Mouse (Mus musculus) embryonic facial prominence, embryonic 14.5 days (tissue): Measurements from ENCODE around the gene Col18a1. TPM values are rescaled to one million over a fixed set of nuclear protein-coding genes. Genes with fewer than 3 reads are reported as not detected.

ENCODE experiments used
- ATAC-seq: fragments of 200-750 bp; cut with Nextera tagmentation; 2 replicates; pipeline ENCODE4 v1.8.0; 2017; ENCODE audit warnings: low read depth, moderate number of reproducible peaks, moderate TSS enrichment
- DNase-seq: peaks from one replicate; pipeline ENCODE4 v3.0.0-alpha.2; 2015; ENCODE audit warnings: low spot score
- H3K27ac ChIP-seq: fragments of 300-500 bp; sonication (generic); replicated peaks from 2 replicates; pipeline ENCODE4 v1.5.1; 2014; ENCODE audit warnings: low read depth, mild to moderate bottlenecking, low read length, moderate library complexity
- H3K27me3 ChIP-seq: fragments of 300-500 bp; sonication (generic); replicated peaks from 2 replicates; pipeline ENCODE4 v1.6.1; 2014; ENCODE audit warnings: low read length; ENCODE audit not compliant: control insufficient read depth, insufficient read depth
- H3K36me3 ChIP-seq: fragments of 300-500 bp; sonication (generic); 2 replicates; pipeline ENCODE4 v1.6.1; 2014; ENCODE audit warnings: low read length, mixed read lengths; ENCODE audit not compliant: control insufficient read depth, insufficient read depth
- H3K4me1 ChIP-seq: fragments of 300-500 bp; sonication (generic); 2 replicates; pipeline ENCODE4 v1.6.1; 2014; ENCODE audit warnings: antibody characterized with exemption, low read length; ENCODE audit not compliant: control insufficient read depth, insufficient read depth
- H3K4me2 ChIP-seq: fragments of 300-500 bp; sonication (generic); 2 replicates; pipeline ENCODE4 v1.6.1; 2014; ENCODE audit warnings: low read depth, mild to moderate bottlenecking, low read length, moderate library complexity, mixed read lengths
- H3K4me3 ChIP-seq: fragments of 300-500 bp; sonication (generic); 2 replicates; pipeline ENCODE4 v1.5.1; 2014; ENCODE audit warnings: low read depth, mild to moderate bottlenecking, low read length
- H3K9ac ChIP-seq: fragments of 300-500 bp; sonication (generic); 2 replicates; pipeline ENCODE4 v1.6.1; 2014; ENCODE audit warnings: low read depth, mild to moderate bottlenecking, low read length, moderate library complexity, mixed read lengths
- H3K9me3 ChIP-seq: fragments of 300-500 bp; sonication (generic); 2 replicates; pipeline ENCODE4 v1.6.1; 2016; ENCODE audit warnings: low read length; ENCODE audit not compliant: control insufficient read depth
- WGBS: fragments of 180-500 bp; shearing (Covaris S2); extraction: QIAGEN DNeasy Blood & Tissue Kit; methylation state at CpG from one replicate; pipeline ENCODE4 v1.1.7; 2014; 5-methylcytosine and 5-hydroxymethylcytosine counted together
- polyA plus RNA-seq: library from polyadenylated mRNA; unstranded; fragments of >200 nt; fragmentation: Nextera tagmentation; extraction: Ambion mirVana; gene quantifications from 2 replicates; pipeline ENCODE4 v1.2.1, GENCODE M21; 2014

The Col18a1 gene
- polyA plus RNA-seq, 1 experiment from 2014 or later = 77.8 TPM

- 28% methylated on average over 3 of the region's 4 CpGs for WGBS
Observed at GRCm38 (mm10) chr10:77116537-77117455, 49.6 kb downstream of the Col18a1 start.

GRCm38 (mm10) chr10:77113489-77114240 lies 52.7 kb downstream of the Col18a1 start:
- Histone ChIP-seq H3K27ac (no peak overlapping the region), H3K36me3 (no peaks in the 10 kb centered on the region), H3K4me2 (peak overlapping the region; percentile 20; the same call in 1 of the 2 replicates), H3K4me1 (peaks cover 8% of the 10 kb centered on the region; the same call in 1 of the 2 replicates), H3K9me3 (no peaks in the 10 kb centered on the region), H3K9ac (0 out of 2 replicates have a peak overlapping the region, but pooled peaks have one; percentile 8), H3K4me3 (no peak overlapping the region; the same call in 1 of the 2 replicates), H3K27me3 (no peaks in the 10 kb centered on the region)
- ATAC-seq (no peak), DNase-seq (no peak)
- WGBS = 39% methylated on average over 19 of the region's 19 CpGs

More at GRCm38 (mm10) chr10:77116537-77117455, 49.6 kb downstream of the Col18a1 start:
- no peaks in the 10 kb centered on the region for H3K27me3 ChIP-seq
- H3K9ac ChIP-seq = no peak overlapping the region
- no peaks in the 10 kb centered on the region for H3K9me3 ChIP-seq
- H3K27ac ChIP-seq = 0 out of 2 replicates have a peak overlapping the region, but pooled peaks have one; percentile 36
- peak; percentile 57 for DNase-seq
- no peak overlapping the region for H3K4me2 ChIP-seq
- H3K4me3 ChIP-seq = no peak overlapping the region
- ATAC-seq = peak; percentile 55; the same call in 1 of the 2 replicates
- peaks cover 8% of the 10 kb centered on the region; the same call in 1 of the 2 replicates for H3K4me1 ChIP-seq
- no peaks in the 10 kb centered on the region for H3K36me3 ChIP-seq

- WGBS = 79% methylated on average over 4 of the region's 4 CpGs
- DNase-seq (no peak), ATAC-seq (no peak)
- no peaks in the 10 kb centered on the region for H3K9me3 ChIP-seq
- H3K9ac ChIP-seq = no peak overlapping the region
- H3K27me3 ChIP-seq = no peaks in the 10 kb centered on the region
- no peak overlapping the region for H3K27ac ChIP-seq
- H3K4me1 ChIP-seq = peaks cover 8% of the 10 kb centered on the region; the same call in 1 of the 2 replicates
- no peaks in the 10 kb centered on the region for H3K36me3 ChIP-seq
- no peak overlapping the region for H3K4me2 ChIP-seq
- no peak overlapping the region for H3K4me3 ChIP-seq
Observed at GRCm38 (mm10) chr10:77111550-77112249, 54.6 kb downstream of the Col18a1 start.

GRCm38 (mm10) chr10:77110843-77111242 lies 55.5 kb downstream of the Col18a1 start:
- H3K9ac ChIP-seq = no peak overlapping the region
- H3K27me3 ChIP-seq = no peaks in the 10 kb centered on the region
- H3K4me1 ChIP-seq = peaks cover 8% of the 10 kb centered on the region; the same call in 1 of the 2 replicates
- H3K36me3 ChIP-seq = no peaks in the 10 kb centered on the region
- ATAC-seq (no peak), DNase-seq (no peak)
- H3K4me3 ChIP-seq = no peak overlapping the region
- H3K9me3 ChIP-seq = no peaks in the 10 kb centered on the region
- WGBS = 59% methylated on average over 7 of the region's 7 CpGs
- H3K27ac ChIP-seq = no peak overlapping the region
- H3K4me2 ChIP-seq = no peak overlapping the region

GRCm38 (mm10) chr10:77110010-77110409 lies 56.3 kb downstream of the Col18a1 start:
- Histone ChIP-seq H3K27ac (no peak overlapping the region), H3K4me3 (no peak overlapping the region), H3K36me3 (no peaks in the 10 kb centered on the region), H3K27me3 (no peaks in the 10 kb centered on the region), H3K4me2 (no peak overlapping the region), H3K9me3 (no peaks in the 10 kb centered on the region), H3K4me1 (peaks cover 8% of the 10 kb centered on the region; the same call in 1 of the 2 replicates), H3K9ac (no peak overlapping the region)
- no peak for DNase-seq
- ATAC-seq = no peak
- WGBS = 89% methylated on average over 9 of the region's 9 CpGs

- WGBS = 63% methylated on average over 3 of the region's 4 CpGs
- no peak for ATAC-seq
Observed at GRCm38 (mm10) chr10:77108106-77108505, 58.2 kb downstream of the Col18a1 start.

GRCm38 (mm10) chr10:77104327-77104726 lies 62.0 kb downstream of the Col18a1 start:
- Histone ChIP-seq H3K4me2 (no peak overlapping the region), H3K27ac (no peak overlapping the region), H3K9me3 (no peaks in the 10 kb centered on the region), H3K4me1 (no peaks in the 10 kb centered on the region), H3K27me3 (no peaks in the 10 kb centered on the region), H3K9ac (no peak overlapping the region), H3K4me3 (no peak overlapping the region), H3K36me3 (no peaks in the 10 kb centered on the region)
- DNase-seq (no peak), ATAC-seq (no peak)

More at GRCm38 (mm10) chr10:77108106-77108505, 58.2 kb downstream of the Col18a1 start:
- Histone ChIP-seq H3K4me3 (no peak overlapping the region), H3K4me1 (no peaks in the 10 kb centered on the region; the same call in 1 of the 2 replicates), H3K36me3 (no peaks in the 10 kb centered on the region), H3K9me3 (no peaks in the 10 kb centered on the region), H3K4me2 (no peak overlapping the region), H3K27ac (no peak overlapping the region), H3K27me3 (no peaks in the 10 kb centered on the region), H3K9ac (no peak overlapping the region)
- DNase-seq = no peak

GRCm38 (mm10) chr10:77103689-77104088 lies 62.7 kb downstream of the Col18a1 start:
- no peaks in the 10 kb centered on the region for H3K27me3 ChIP-seq
- H3K36me3 ChIP-seq = no peaks in the 10 kb centered on the region
- no peaks in the 10 kb centered on the region for H3K9me3 ChIP-seq
- H3K4me2 ChIP-seq = no peak overlapping the region
- no peak overlapping the region for H3K27ac ChIP-seq
- H3K9ac ChIP-seq = no peak overlapping the region
- no peak overlapping the region for H3K4me3 ChIP-seq
- DNase-seq (no peak), ATAC-seq (no peak)
- H3K4me1 ChIP-seq = no peaks in the 10 kb centered on the region
- 48% methylated on average over 8 of the region's 8 CpGs for WGBS
